Mouse (Mus musculus) heart, postnatal 0 days (tissue): ENCODE measurements at regions not wholly inside any gene's neighbourhood (a gene's known extent, or its start where the extent isn't known, plus 50 kb on each side); places are given as distances from the start of the nearest gene placed in this dataset.

Experiments used
- CTCF ChIP-seq: IDR thresholded peaks from 2 replicates; pipeline ENCODE4 v1.5.1; 2016; ENCODE audit warnings: antibody characterized with exemption, control low read depth, low read depth
- EP300 ChIP-seq: IDR thresholded peaks from 2 replicates; pipeline ENCODE4 v1.6.1; 2016; ENCODE audit warnings: antibody characterized with exemption, low read depth

DNA sequence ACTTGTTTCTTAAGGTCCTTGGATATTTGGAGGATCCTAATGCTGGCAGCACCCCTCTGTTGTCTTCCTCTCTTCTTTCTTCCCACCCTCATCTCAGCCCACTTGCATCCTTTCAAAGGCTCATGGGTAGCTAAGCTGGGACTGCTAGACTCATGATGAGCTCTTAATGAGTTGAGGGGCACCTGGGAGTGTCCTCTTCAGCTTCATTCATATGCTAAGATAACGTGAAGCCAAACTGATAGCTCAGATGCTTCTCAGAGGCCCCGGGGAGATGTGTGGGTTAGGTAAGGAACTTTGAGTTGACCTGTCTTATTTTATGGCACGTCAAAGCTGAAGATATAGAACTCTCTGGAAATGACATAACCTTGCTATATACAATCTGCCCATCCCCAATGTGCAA lies 139.3 kb downstream of the Dact1 start:
- no peak for TF ChIP-seq EP300
- TF ChIP-seq CTCF: no peak
